Mouse (Mus musculus) testis, adult 10 weeks (tissue): ENCODE data around the gene Gm17332. TPM values are rescaled to one million over a fixed set of nuclear protein-coding genes. Genes with fewer than 3 reads are reported as not detected.

Experiments
- polyA plus RNA-seq: library from polyadenylated mRNA; stranded (reverse); fragments of 350-450 nt; fragmentation: Illumina TruSeq; extraction: RNeasy Lipid Tissue Mini Kit (QIAGEN cat#74804); gene quantifications from one replicate; pipeline ENCODE4 v1.2.3, GENCODE M21; 2014; ENCODE audit warnings: low read depth, low replicate concordance

Gene Gm17332
- not detected for polyA plus RNA-seq

GRCm38 (mm10) chr11:31182362-31182761 is at the start of gene Gm17332:
TSS of gene Gm17332 (minus strand) at chr11:31182462.

Other genes starting within 250 kb of the Gm17332 start
- 186 TPM for gene Erlec1, start 228.1 kb downstream of the Gm17332 start, polyA plus RNA-seq
- gene Chac2, start 196.1 kb downstream of the Gm17332 start, polyA plus RNA-seq: 13.6 TPM
- gene Stc2, start 187.6 kb upstream of the Gm17332 start, polyA plus RNA-seq: 0.70 TPM